Mouse (Mus musculus) midbrain, embryonic 11.5 days (tissue): ENCODE measurements around the gene Wfdc13. TPM values are rescaled to one million over a fixed set of nuclear protein-coding genes. Genes with fewer than 3 reads are reported as not detected.

Source experiments
- ATAC-seq: fragments of 200-750 bp; cut with Nextera tagmentation; 2 replicates; pipeline ENCODE4 v1.8.0; 2017; ENCODE audit warnings: moderate TSS enrichment, moderate library complexity; ENCODE audit not compliant: low FRiP score
- DNase-seq: peaks from one replicate; pipeline ENCODE4 v3.0.0; 2015; ENCODE audit warnings: low spot score; ENCODE audit errors: missing footprints
- H3K27ac ChIP-seq: fragments of 300-500 bp; sonication (generic); 2 replicates; pipeline ENCODE4 v1.5.1; 2014; ENCODE audit warnings: low read depth, low read length
- H3K27me3 ChIP-seq: fragments of 300-500 bp; sonication (generic); 2 replicates; pipeline ENCODE4 v1.6.1; 2014; ENCODE audit warnings: mild to moderate bottlenecking, low read length, moderate library complexity, mixed read lengths; ENCODE audit not compliant: control insufficient read depth, insufficient read depth
- H3K36me3 ChIP-seq: fragments of 300-500 bp; sonication (generic); 2 replicates; pipeline ENCODE4 v1.6.1; 2014; ENCODE audit warnings: mild to moderate bottlenecking, low read length, moderate library complexity, mixed read lengths; ENCODE audit not compliant: control insufficient read depth, insufficient read depth
- H3K4me1 ChIP-seq: fragments of 300-500 bp; sonication (generic); 2 replicates; pipeline ENCODE4 v1.6.1; 2014; ENCODE audit warnings: low read length; ENCODE audit not compliant: control insufficient read depth, insufficient read depth
- H3K4me2 ChIP-seq: fragments of 300-500 bp; sonication (generic); 2 replicates; pipeline ENCODE4 v1.6.1; 2014; ENCODE audit warnings: mild to moderate bottlenecking, moderate library complexity
- H3K4me3 ChIP-seq: fragments of 300-500 bp; sonication (generic); 2 replicates; pipeline ENCODE4 v1.5.1; 2014; ENCODE audit warnings: low read depth, low read length
- H3K9ac ChIP-seq: fragments of 300-500 bp; sonication (generic); 2 replicates; pipeline ENCODE4 v1.6.1; 2014; ENCODE audit warnings: low read length
- H3K9me3 ChIP-seq: fragments of 300-500 bp; sonication (generic); 2 replicates; pipeline ENCODE4 v1.6.1; 2016; ENCODE audit warnings: low read length; ENCODE audit not compliant: control insufficient read depth
- WGBS: fragments of 180-500 bp; shearing (Covaris S2); extraction: QIAGEN DNeasy Blood & Tissue Kit; methylation state at CpG from one replicate; pipeline ENCODE4 v1.1.7; 2014; 5-methylcytosine and 5-hydroxymethylcytosine counted together
- polyA plus RNA-seq: library from polyadenylated mRNA; unstranded; fragments of >200 nt; fragmentation: Nextera tagmentation; extraction: Ambion mirVana; gene quantifications from 2 replicates; pipeline ENCODE4 v1.2.1, GENCODE M21; 2014

Wfdc13 gene
- polyA plus RNA-seq, 1 experiment from 2014 or later, result not detected

- H3K4me1 ChIP-seq, result no peaks in the 10 kb centered on the region
- no peak overlapping the region for H3K9ac ChIP-seq
- H3K36me3 ChIP-seq, result no peaks in the 10 kb centered on the region
- no peak for ATAC-seq
- no peaks in the 10 kb centered on the region for H3K9me3 ChIP-seq
- H3K27ac ChIP-seq, result no peak overlapping the region
- WGBS, result 78% methylated on average over 5 of the region's 5 CpGs
- no peak for DNase-seq
- no peaks in the 10 kb centered on the region for H3K27me3 ChIP-seq
- H3K4me3 ChIP-seq, result no peak overlapping the region
- no peak overlapping the region for H3K4me2 ChIP-seq
These were observed 49.9 kb downstream of the Wfdc13 start for GRCm38 (mm10) chr2:164734839-164735238.

DNA sequence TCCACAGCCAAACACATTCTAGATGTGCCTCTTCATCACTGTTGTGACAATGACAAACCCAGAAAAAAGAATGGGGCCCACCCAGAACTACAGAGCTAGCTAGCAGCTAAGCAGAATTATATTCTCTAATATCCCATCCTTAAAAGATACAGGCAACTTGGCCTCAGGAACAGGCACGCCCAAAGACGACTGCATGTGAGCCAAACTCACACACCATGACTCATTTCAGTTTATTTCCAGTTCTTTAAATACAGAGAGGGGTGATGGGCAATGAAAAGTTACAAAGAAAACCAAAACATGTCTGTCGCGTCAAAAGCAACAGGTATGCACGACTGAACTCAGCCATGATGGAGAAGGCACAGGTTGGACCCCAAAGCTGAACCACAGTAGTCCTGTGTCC lies 50.5 kb downstream of the Wfdc13 start:
- no peak for ATAC-seq
- Histone ChIP-seq H3K4me2 (no peak overlapping the region), H3K9ac (no peak overlapping the region), H3K36me3 (no peaks in the 10 kb centered on the region), H3K9me3 (no peaks in the 10 kb centered on the region), H3K4me1 (no peaks in the 10 kb centered on the region), H3K27ac (no peak overlapping the region), H3K27me3 (no peaks in the 10 kb centered on the region), H3K4me3 (no peak overlapping the region)
- 91% methylated on average over 5 of the region's 5 CpGs for WGBS
- DNase-seq, result no peak

Other genes starting within 250 kb of the Wfdc13 start
- 9.7 and 9.9 TPM in 2 replicates for gene Sdc4, start 241.2 kb upstream of the Wfdc13 start, polyA plus RNA-seq
- 62.0 and 63.6 TPM in 2 replicates for gene Sys1, start 228.1 kb upstream of the Wfdc13 start, polyA plus RNA-seq
- 4.7 and 5.0 TPM in 2 replicates for gene Gm20458, start 224.1 kb upstream of the Wfdc13 start, polyA plus RNA-seq
- not detected in 2 replicates for gene Trp53tg5, start 211.4 kb upstream of the Wfdc13 start, polyA plus RNA-seq
- gene Dbndd2, start 199.0 kb upstream of the Wfdc13 start, polyA plus RNA-seq, result 3.1 and 3.4 TPM in 2 replicates
- 48.1 and 51.9 TPM in 2 replicates for gene Pigt, start 187.6 kb upstream of the Wfdc13 start, polyA plus RNA-seq
- 15.4 and 21.7 TPM in 2 replicates for gene Wfdc2, start 122.7 kb upstream of the Wfdc13 start, polyA plus RNA-seq
- gene Spint3, start 111.6 kb upstream of the Wfdc13 start, polyA plus RNA-seq, result not detected in 2 replicates
- not detected in 2 replicates for gene Wfdc6a, start 99.7 kb upstream of the Wfdc13 start, polyA plus RNA-seq
- gene Eppin, start 91.5 kb upstream of the Wfdc13 start, polyA plus RNA-seq, result not detected in 2 replicates
- not detected in 2 replicates for gene Wfdc6b, start 71.6 kb upstream of the Wfdc13 start, polyA plus RNA-seq
- gene Wfdc8, start 71.5 kb upstream of the Wfdc13 start, polyA plus RNA-seq, result not detected in 2 replicates
- not detected in 2 replicates for gene Wfdc16, start 46.3 kb upstream of the Wfdc13 start, polyA plus RNA-seq
- gene Wfdc10, start 29.1 kb upstream of the Wfdc13 start, polyA plus RNA-seq, result not detected in 2 replicates
- gene Wfdc9, start 28.5 kb upstream of the Wfdc13 start, polyA plus RNA-seq, result not detected in 2 replicates
- not detected in 2 replicates for gene Wfdc11, start 11.0 kb upstream of the Wfdc13 start, polyA plus RNA-seq
- gene Spint4, start 13.4 kb downstream of the Wfdc13 start, polyA plus RNA-seq, result not detected in 2 replicates
- gene Spint5, start 30.2 kb downstream of the Wfdc13 start, polyA plus RNA-seq, result not detected in 2 replicates
- gene Wfdc3, start 60.8 kb downstream of the Wfdc13 start, polyA plus RNA-seq, result 0.66 and 0.85 TPM in 2 replicates
- gene Dnttip1, start 60.9 kb downstream of the Wfdc13 start, polyA plus RNA-seq, result 75.9 and 82.5 TPM in 2 replicates
- 520 and 544 TPM in 2 replicates for gene Ube2c, start 84.8 kb downstream of the Wfdc13 start, polyA plus RNA-seq
- gene Tnnc2, start 94.9 kb downstream of the Wfdc13 start, polyA plus RNA-seq, result not detected in 2 replicates
- 10.4 and 11.7 TPM in 2 replicates for gene Snx21, start 100.7 kb downstream of the Wfdc13 start, polyA plus RNA-seq
- 10.2 and 12.6 TPM in 2 replicates for gene Acot8, start 119.8 kb downstream of the Wfdc13 start, polyA plus RNA-seq
- 11.4 and 12.6 TPM in 2 replicates for gene Zswim3, start 120.0 kb downstream of the Wfdc13 start, polyA plus RNA-seq
- 22.0 and 23.2 TPM in 2 replicates for gene Zswim1, start 137.6 kb downstream of the Wfdc13 start, polyA plus RNA-seq
- not detected in 2 replicates for gene Spata25, start 143.4 kb downstream of the Wfdc13 start, polyA plus RNA-seq
- gene Ctsa, start 147.8 kb downstream of the Wfdc13 start, polyA plus RNA-seq, result 84.8 and 89.7 TPM in 2 replicates
- 3.8 and 4.5 TPM in 2 replicates for gene Neurl2, start 148.3 kb downstream of the Wfdc13 start, polyA plus RNA-seq
- gene Pltp, start 172.6 kb downstream of the Wfdc13 start, polyA plus RNA-seq, result 91.8 and 97.3 TPM in 2 replicates
- gene Pcif1, start 194.2 kb downstream of the Wfdc13 start, polyA plus RNA-seq, result 62.0 and 65.7 TPM in 2 replicates
- gene Zfp335, start 226.7 kb downstream of the Wfdc13 start, polyA plus RNA-seq, result 8.2 and 8.8 TPM in 2 replicates